Mouse (Mus musculus) liver, postnatal 0 days (tissue): Measurements from ENCODE around the gene Txnrd1. TPM values are rescaled to one million over a fixed set of nuclear protein-coding genes. Genes with fewer than 3 reads are reported as not detected.
A peak's percentile ranks its signal among the peaks of the same experiment; 100 is the strongest.

Experiments used
- ATAC-seq: fragments of 200-750 bp; cut with Nextera tagmentation; 2 replicates; pipeline ENCODE4 v1.8.0; 2017; ENCODE audit warnings: mild to moderate bottlenecking, moderate library complexity
- DNase-seq: peaks from one replicate; pipeline ENCODE4 v3.0.0-alpha.2; 2016
- H3K27ac ChIP-seq: fragments of 300-500 bp; sonication (generic); 2 replicates; pipeline ENCODE4 v1.5.1; 2014; ENCODE audit warnings: antibody characterized with exemption, moderate library complexity, mild to moderate bottlenecking, low read depth
- H3K27me3 ChIP-seq: fragments of 300-500 bp; sonication (generic); 2 replicates; pipeline ENCODE4 v1.6.1; 2014; ENCODE audit warnings: low read length, control low read depth, mixed read lengths; ENCODE audit not compliant: insufficient read depth
- H3K36me3 ChIP-seq: fragments of 300-500 bp; sonication (generic); replicated peaks from 2 replicates; pipeline ENCODE4 v1.6.1; 2014; ENCODE audit warnings: mild to moderate bottlenecking, control low read depth, low read length, moderate library complexity, mixed read lengths; ENCODE audit not compliant: insufficient read depth
- H3K4me1 ChIP-seq: fragments of 300-500 bp; sonication (generic); 2 replicates; pipeline ENCODE4 v1.6.1; 2014; ENCODE audit warnings: antibody characterized with exemption, mild to moderate bottlenecking, control low read depth; ENCODE audit not compliant: insufficient read depth
- H3K4me2 ChIP-seq: fragments of 300-500 bp; sonication (generic); 2 replicates; pipeline ENCODE4 v1.6.1; 2014; ENCODE audit warnings: low read depth, mild to moderate bottlenecking, low read length, moderate library complexity, mixed read lengths
- H3K4me3 ChIP-seq: fragments of 300-500 bp; sonication (generic); 2 replicates; pipeline ENCODE4 v1.5.1; 2014; ENCODE audit warnings: low read depth, low read length
- H3K9ac ChIP-seq: fragments of 300-500 bp; sonication (generic); replicated peaks from 2 replicates; pipeline ENCODE4 v1.6.1; 2014; ENCODE audit warnings: mild to moderate bottlenecking, moderate library complexity
- H3K9me3 ChIP-seq: fragments of 300-500 bp; sonication (generic); 2 replicates; pipeline ENCODE4 v1.6.1; 2016; ENCODE audit warnings: mild to moderate bottlenecking, control low read depth, low read length, mixed read lengths
- CTCF ChIP-seq: sonication (generic); IDR thresholded peaks from 2 replicates; pipeline ENCODE4 v1.5.1; 2016; ENCODE audit warnings: antibody characterized with exemption, low read depth
- EP300 ChIP-seq: IDR thresholded peaks from 2 replicates; pipeline ENCODE4 v1.6.1; 2016; ENCODE audit warnings: antibody characterized with exemption, low read depth, mild to moderate bottlenecking
- WGBS: fragments of 180-500 bp; shearing (Covaris S2); extraction: QIAGEN DNeasy Blood & Tissue Kit; methylation state at CpG from one replicate; pipeline ENCODE4 v1.1.7; 2014; ENCODE audit not compliant: insufficient replicate concordance; 5-methylcytosine and 5-hydroxymethylcytosine counted together
- polyA plus RNA-seq: library from polyadenylated mRNA; unstranded; fragments of >200 nt; fragmentation: Nextera tagmentation; extraction: Ambion mirVana; gene quantifications from 2 replicates; pipeline ENCODE4 v1.2.1, GENCODE M21; 2015

Gene Txnrd1
- polyA plus RNA-seq, 1 experiment from 2014 or later, result 28.1 TPM

DNA sequence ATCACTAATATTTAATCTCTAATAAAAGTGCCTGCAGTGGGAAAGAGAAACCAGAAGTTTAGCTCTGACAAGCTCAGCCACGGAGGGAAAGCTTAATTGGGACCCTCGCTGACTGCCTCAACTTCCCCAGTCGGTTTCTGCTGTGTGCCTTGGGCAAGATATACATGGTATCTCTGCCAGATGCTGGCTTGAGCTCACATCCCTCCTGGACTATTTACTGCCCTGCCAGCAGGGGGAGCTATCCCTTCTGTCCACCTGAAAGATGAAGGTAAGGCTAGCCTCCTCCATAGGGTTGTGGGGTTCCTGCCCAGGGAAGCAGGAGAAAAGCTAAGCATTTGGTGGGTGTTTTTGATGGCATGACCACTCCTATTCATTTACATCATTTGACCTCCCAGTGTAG is 76.4 kb downstream of the Txnrd1 start:
- 55% methylated on average over 3 of the region's 3 CpGs for WGBS
- Histone ChIP-seq H3K4me2 (no peak overlapping the region), H3K9me3 (no peaks in the 10 kb centered on the region), H3K36me3 (no peaks in the 10 kb centered on the region), H3K4me1 (peaks cover 3% of the 10 kb centered on the region; the same call in 1 of the 2 replicates), H3K27me3 (no peaks in the 10 kb centered on the region), H3K4me3 (no peak overlapping the region), H3K9ac (no peak overlapping the region), H3K27ac (no peak overlapping the region)
- TF ChIP-seq EP300 (no peak), CTCF (peak; percentile 74)
- DNase-seq (peak; percentile 35), ATAC-seq (no peak)

DNA sequence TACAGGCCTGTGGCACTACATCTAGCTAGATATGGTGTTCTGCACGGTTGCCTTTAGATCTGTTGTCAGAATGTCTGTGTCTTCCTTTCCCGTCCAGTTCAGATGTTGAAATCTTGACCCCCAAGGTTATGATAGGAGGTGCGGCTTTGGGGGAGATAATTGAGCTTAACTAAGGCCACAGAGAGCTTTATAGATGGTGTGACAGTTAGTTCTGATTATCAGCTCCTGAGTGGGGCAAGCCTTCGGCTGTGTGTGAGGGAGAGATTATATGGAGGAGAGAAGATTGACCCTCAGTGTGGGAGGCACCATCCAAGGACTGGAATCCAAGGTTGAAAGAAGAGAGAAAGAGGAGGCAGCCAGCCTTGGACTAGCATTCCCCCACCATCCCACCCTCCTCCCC is 79.5 kb downstream of the Txnrd1 start:
- ATAC-seq (no peak), DNase-seq (no peak)
- Histone ChIP-seq H3K9ac (no peak overlapping the region), H3K4me3 (no peak overlapping the region), H3K9me3 (no peaks in the 10 kb centered on the region), H3K4me2 (no peak overlapping the region), H3K36me3 (no peaks in the 10 kb centered on the region), H3K27me3 (no peaks in the 10 kb centered on the region), H3K27ac (no peak overlapping the region), H3K4me1 (peaks cover 3% of the 10 kb centered on the region; the same call in 1 of the 2 replicates)
- no peak for TF ChIP-seq CTCF
- peak; percentile 75 for TF ChIP-seq EP300
- 37% methylated on average over 4 of the region's 4 CpGs for WGBS

DNA sequence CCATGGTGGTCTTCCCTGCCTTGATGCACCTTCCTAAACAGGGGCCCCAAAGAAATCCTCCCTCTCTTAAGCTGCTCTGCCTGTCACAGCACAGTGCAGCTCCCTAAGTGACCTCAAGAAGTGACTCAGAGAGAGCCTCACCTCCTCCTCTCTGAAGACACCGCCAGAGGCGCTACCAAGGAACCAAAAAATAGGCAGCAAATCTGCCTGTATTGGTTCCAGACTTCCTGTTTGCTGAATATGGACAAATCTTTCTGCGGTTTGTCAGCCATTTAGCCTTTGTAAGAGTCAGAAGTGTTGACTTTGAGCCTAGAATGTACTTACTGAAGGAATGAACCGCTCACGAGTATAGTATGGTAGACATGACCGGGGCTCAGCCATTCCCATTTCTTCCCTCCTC is 80.0 kb downstream of the Txnrd1 start:
- 59% methylated on average over 6 of the region's 6 CpGs for WGBS
- H3K4me2 ChIP-seq, result no peak overlapping the region
- TF ChIP-seq EP300 (no peak), CTCF (0 out of 2 replicates have a peak, but pooled peaks have one; percentile 13)
- H3K27ac ChIP-seq, result no peak overlapping the region
- H3K27me3 ChIP-seq, result no peaks in the 10 kb centered on the region
- no peaks in the 10 kb centered on the region for H3K36me3 ChIP-seq
- H3K9me3 ChIP-seq, result no peaks in the 10 kb centered on the region
- no peak overlapping the region for H3K4me3 ChIP-seq
- no peak overlapping the region for H3K9ac ChIP-seq
- H3K4me1 ChIP-seq, result peaks cover 3% of the 10 kb centered on the region; the same call in 1 of the 2 replicates
- DNase-seq (no peak), ATAC-seq (no peak)

DNA sequence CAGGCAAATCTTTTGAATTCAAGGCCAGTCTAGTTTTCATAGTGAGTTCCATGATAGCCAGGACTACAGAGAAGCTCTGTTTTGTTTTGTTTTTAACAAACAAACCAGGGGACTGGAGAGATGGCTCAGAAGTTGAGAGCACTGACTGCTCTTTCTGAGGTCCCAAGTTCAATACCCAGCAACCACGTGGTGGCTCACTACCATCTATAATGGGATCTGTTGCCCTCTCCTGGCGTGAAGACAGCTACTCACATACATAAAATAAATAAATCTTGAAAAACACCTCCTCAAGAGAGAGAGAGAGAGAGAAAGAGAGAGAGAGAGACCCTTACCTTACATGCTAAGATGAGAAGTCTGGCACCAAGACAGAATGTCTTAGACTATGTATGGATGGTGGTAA is 84.9 kb downstream of the Txnrd1 start:
- Histone ChIP-seq H3K27ac (no peak overlapping the region), H3K9me3 (no peaks in the 10 kb centered on the region), H3K36me3 (no peaks in the 10 kb centered on the region), H3K4me1 (no peaks in the 10 kb centered on the region), H3K9ac (no peak overlapping the region), H3K4me3 (no peak overlapping the region), H3K27me3 (no peaks in the 10 kb centered on the region), H3K4me2 (no peak overlapping the region)
- no peak for DNase-seq
- no peak for ATAC-seq
- 63% methylated on average over 2 of the region's 2 CpGs for WGBS
- TF ChIP-seq EP300 (no peak), CTCF (no peak)

DNA sequence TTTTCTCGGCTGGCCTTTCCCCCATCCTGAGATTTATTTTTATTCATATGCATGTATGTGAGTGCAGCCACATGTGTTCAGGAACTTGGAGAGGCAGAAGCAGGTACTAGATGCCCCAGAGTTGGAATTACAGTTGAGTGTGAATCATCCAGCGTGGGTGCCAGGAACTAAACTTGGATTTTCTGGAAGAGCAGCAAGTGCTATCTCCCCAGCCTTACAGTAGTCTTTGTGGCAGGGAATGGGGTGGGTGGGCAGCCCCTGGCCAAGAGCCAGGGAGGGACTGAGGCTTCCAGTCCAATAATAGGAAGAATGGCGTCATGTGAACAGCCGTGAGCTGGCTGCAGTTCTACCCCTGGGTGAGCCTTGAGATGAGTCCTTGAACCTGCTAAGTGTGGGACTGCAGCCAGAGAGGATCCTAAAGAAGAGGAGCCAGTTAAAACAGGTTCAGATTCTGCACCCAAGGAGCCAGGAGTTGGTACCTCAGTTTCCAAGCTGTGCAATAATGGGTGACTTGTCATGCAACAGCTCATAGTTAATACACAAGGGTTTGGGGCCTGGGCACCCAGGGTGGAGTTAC is 85.7 kb downstream of the Txnrd1 start:
- Histone ChIP-seq H3K4me3 (no peak overlapping the region), H3K27ac (no peak overlapping the region), H3K9me3 (no peaks in the 10 kb centered on the region), H3K4me2 (no peak overlapping the region), H3K27me3 (no peaks in the 10 kb centered on the region), H3K36me3 (no peaks in the 10 kb centered on the region), H3K4me1 (no peaks in the 10 kb centered on the region), H3K9ac (no peak overlapping the region)
- DNase-seq, result no peak
- WGBS, result 74% methylated on average over 4 of the region's 4 CpGs
- ATAC-seq, result no peak
- TF ChIP-seq EP300 (no peak), CTCF (no peak)

DNA sequence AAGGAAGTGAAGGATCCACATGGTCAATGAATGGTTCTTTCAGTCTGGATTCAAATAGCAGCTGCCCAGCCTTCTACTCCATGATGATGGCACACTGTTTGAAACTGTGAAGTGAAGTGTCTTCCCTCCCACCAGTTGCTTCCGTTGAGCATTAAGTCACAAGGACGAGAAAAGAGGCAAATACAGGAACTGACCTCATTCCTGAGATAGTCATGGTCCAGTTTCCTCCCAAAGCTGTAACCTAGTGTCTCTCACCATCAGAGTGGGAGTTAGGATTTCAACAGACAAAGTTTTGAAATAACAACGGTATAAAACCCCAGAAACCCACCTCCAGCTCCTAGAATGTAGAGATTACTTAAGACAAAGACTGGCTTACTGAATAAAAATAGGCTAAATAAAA is 89.8 kb downstream of the Txnrd1 start:
- TF ChIP-seq EP300 (no peak), CTCF (no peak)
- no peak for ATAC-seq
- no peak for DNase-seq
- Histone ChIP-seq H3K27ac (no peak overlapping the region), H3K4me2 (no peak overlapping the region), H3K27me3 (no peaks in the 10 kb centered on the region), H3K36me3 (no peaks in the 10 kb centered on the region), H3K9ac (no peak overlapping the region), H3K4me3 (no peak overlapping the region), H3K4me1 (no peaks in the 10 kb centered on the region), H3K9me3 (no peaks in the 10 kb centered on the region)
- 27% methylated on average over 3 of the region's 3 CpGs for WGBS

DNA sequence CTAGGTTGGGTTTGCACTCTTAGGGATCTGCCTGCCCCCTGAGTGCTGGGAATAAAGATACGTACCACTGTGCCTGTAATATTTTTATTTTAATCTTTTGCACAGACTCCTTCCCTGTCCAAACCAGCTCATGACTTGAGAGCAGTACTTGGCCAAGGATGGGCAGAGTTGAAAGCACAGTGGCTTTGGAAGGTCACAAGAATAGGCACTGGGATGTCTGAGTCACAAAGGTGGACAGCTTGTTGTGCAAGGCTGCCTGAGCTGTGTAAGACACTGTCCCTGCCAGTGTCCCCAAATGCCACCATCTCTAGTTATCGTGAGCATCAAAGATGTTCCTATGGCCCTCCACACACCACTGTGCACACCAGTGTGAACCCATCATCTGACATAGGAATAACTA is 91.0 kb downstream of the Txnrd1 start:
- TF ChIP-seq CTCF (no peak), EP300 (no peak)
- H3K9ac ChIP-seq, result no peak overlapping the region
- WGBS, result 93% methylated on average over 2 of the region's 2 CpGs
- DNase-seq, result no peak
- no peak for ATAC-seq
- no peaks in the 10 kb centered on the region for H3K27me3 ChIP-seq
- no peak overlapping the region for H3K4me3 ChIP-seq
- no peak overlapping the region for H3K4me2 ChIP-seq
- H3K36me3 ChIP-seq, result no peaks in the 10 kb centered on the region
- no peak overlapping the region for H3K27ac ChIP-seq
- no peaks in the 10 kb centered on the region for H3K4me1 ChIP-seq
- H3K9me3 ChIP-seq, result no peaks in the 10 kb centered on the region
